Mouse (Mus musculus) lung, adult 2 months (tissue): ENCODE results near the gene Dzip1.

Source experiments
- CTCF ChIP-seq: fragments of 200-500 bp; IDR thresholded peaks from 2 replicates; pipeline ENCODE4 v1.5.1; 2011; ENCODE audit warnings: mild to moderate bottlenecking, low read length, control low read depth; ENCODE audit not compliant: insufficient read depth
- POLR2A ChIP-seq: fragments of 200-500 bp; IDR thresholded peaks from 2 replicates; pipeline ENCODE4 v1.6.1; 2011; ENCODE audit warnings: low read depth, mild to moderate bottlenecking, control low read depth, low read length, borderline replicate concordance; ENCODE audit errors: extremely low read depth

DNA sequence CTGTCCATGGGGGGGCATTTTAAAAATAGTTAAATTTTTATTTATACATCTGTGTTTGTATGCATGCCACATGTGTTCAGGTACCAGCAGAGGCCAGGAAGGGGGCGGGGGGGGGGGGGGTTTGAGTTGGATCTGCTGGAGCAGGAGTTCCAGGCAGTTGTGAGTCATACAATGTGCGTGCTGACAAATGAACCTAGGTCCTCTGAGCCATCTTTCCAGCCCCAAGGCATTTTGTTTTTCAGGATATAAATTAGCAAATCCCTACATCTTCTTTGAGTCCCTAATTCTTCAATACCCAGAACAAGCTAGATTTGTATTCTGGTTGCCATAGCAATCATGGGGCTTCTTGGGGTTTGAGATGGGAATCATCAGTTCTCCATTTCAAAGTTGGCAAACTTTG lies 5.9 kb upstream of the Dzip1 start:
- TF ChIP-seq POLR2A (no peak), CTCF (no peak)
